Mouse (Mus musculus) liver, adult 2 months (tissue): Measurements from ENCODE around the gene Mfsd5. TPM values are rescaled to one million over a fixed set of nuclear protein-coding genes. Genes with fewer than 3 reads are reported as not detected.

Experiments
- DNase-seq: peaks from one replicate; pipeline ENCODE4 v3.0.0-alpha.2; 2011; ENCODE audit warnings: low read depth, low spot score; ENCODE audit errors: extremely low read depth
- H3K27ac ChIP-seq: fragments of 200-500 bp; replicated peaks from 2 replicates; pipeline ENCODE4 v1.5.1; 2012; ENCODE audit warnings: low read depth, mild to moderate bottlenecking, control low read depth, inconsistent platforms, low read length; ENCODE audit not compliant: insufficient read depth
- H3K27me3 ChIP-seq: fragments of 200-500 bp; 2 replicates; pipeline ENCODE4 v1.6.1; 2012; ENCODE audit warnings: mild to moderate bottlenecking, moderate library complexity, low read length, inconsistent platforms; ENCODE audit not compliant: control insufficient read depth, insufficient read depth
- H3K36me3 ChIP-seq: fragments of 200-500 bp; 2 replicates; pipeline ENCODE4 v1.6.1; 2012; ENCODE audit warnings: low read length, inconsistent platforms; ENCODE audit not compliant: control insufficient read depth, insufficient read depth
- H3K4me1 ChIP-seq: fragments of 200-500 bp; 2 replicates; pipeline ENCODE4 v1.6.1; 2011; ENCODE audit warnings: low read length; ENCODE audit not compliant: control insufficient read depth, insufficient read depth
- H3K4me3 ChIP-seq: fragments of 200-500 bp; 2 replicates; pipeline ENCODE4 v1.5.1; 2011; ENCODE audit warnings: low read depth, mild to moderate bottlenecking, control low read depth, low read length, moderate library complexity; ENCODE audit not compliant: insufficient read depth
- H3K79me2 ChIP-seq: fragments of 200-500 bp; 2 replicates; pipeline ENCODE4 v1.6.1; 2012; ENCODE audit warnings: inconsistent platforms, mild to moderate bottlenecking, low read length, moderate library complexity; ENCODE audit not compliant: control insufficient read depth, insufficient read depth
- H3K9ac ChIP-seq: fragments of 200-500 bp; 2 replicates; pipeline ENCODE4 v1.6.1; 2012; ENCODE audit warnings: low read depth, mild to moderate bottlenecking, control low read depth, inconsistent platforms, low read length
- CTCF ChIP-seq: fragments of 200-500 bp; IDR thresholded peaks from 2 replicates; pipeline ENCODE4 v1.5.1; 2011; ENCODE audit warnings: low read depth, low read length, control low read depth
- POLR2A ChIP-seq: fragments of 200-500 bp; IDR thresholded peaks from 2 replicates; pipeline ENCODE4 v1.6.1; 2011; ENCODE audit warnings: low read length, control low read depth; ENCODE audit not compliant: insufficient read depth; ENCODE audit errors: extremely low read depth
- WGBS: fragments of 180-500 bp; shearing (Covaris S2); methylation state at CpG from one replicate; pipeline ENCODE4 v1.1.7; 2018; 5-methylcytosine and 5-hydroxymethylcytosine counted together
- polyA plus RNA-seq: library from polyadenylated mRNA; depleted of rRNA; stranded (reverse); fragments of >200 nt; gene quantifications from 2 replicates; pipeline ENCODE4 v1.2.3, GENCODE M21; 2012
- total RNA-seq: library from RNA; depleted of rRNA; stranded (reverse); fragments of >200 nt; gene quantifications from 2 replicates; pipeline ENCODE4 v1.2.3, GENCODE M21; 2014

The Mfsd5 gene
- total and polyA plus RNA-seq, 2 experiments = 8.5 to 51.4 TPM

- peak overlapping the region; percentile 35 for H3K27ac ChIP-seq
- peaks cover 4% of the 10 kb centered on the region; the same call in 1 of the 2 replicates for H3K4me1 ChIP-seq
- no peaks in the 10 kb centered on the region for H3K36me3 ChIP-seq
- TF ChIP-seq CTCF = no peak
- TF ChIP-seq POLR2A = no peak
- H3K27me3 ChIP-seq = no peaks in the 10 kb centered on the region
- no peak for DNase-seq
- WGBS = 31% methylated on average over 13 of the region's 13 CpGs
- H3K79me2 ChIP-seq = no peaks in the 10 kb centered on the region
- peak overlapping the region; percentile 5; the same call in 1 of the 2 replicates for H3K4me3 ChIP-seq
- H3K9ac ChIP-seq = 0 out of 2 replicates have a peak overlapping the region, but pooled peaks have one; percentile 8
Observed at GRCm38 (mm10) chr15:102249251-102249691, 30.0 kb upstream of the Mfsd5 start.

- Histone ChIP-seq H3K4me1 (peaks cover 4% of the 10 kb centered on the region; the same call in 1 of the 2 replicates), H3K4me3 (no peak overlapping the region), H3K79me2 (no peaks in the 10 kb centered on the region), H3K36me3 (no peaks in the 10 kb centered on the region), H3K9ac (no peak overlapping the region), H3K27ac (0 out of 2 replicates have a peak overlapping the region, but pooled peaks have one; percentile 13), H3K27me3 (no peaks in the 10 kb centered on the region)
- 68% methylated on average over 9 of the region's 9 CpGs for WGBS
- DNase-seq = no peak
- TF ChIP-seq POLR2A = no peak
Observed at GRCm38 (mm10) chr15:102249967-102250366, 29.3 kb upstream of the Mfsd5 start.

- Histone ChIP-seq H3K4me1 (peaks cover 2% of the 10 kb centered on the region; the same call in 1 of the 2 replicates), H3K36me3 (no peaks in the 10 kb centered on the region), H3K27me3 (no peaks in the 10 kb centered on the region), H3K27ac (no peak overlapping the region), H3K79me2 (no peaks in the 10 kb centered on the region), H3K4me3 (no peak overlapping the region), H3K9ac (no peak overlapping the region)
- WGBS = 86% methylated on average over 5 of the region's 5 CpGs
- TF ChIP-seq CTCF (no peak), POLR2A (no peak)
- DNase-seq = no peak
Observed at GRCm38 (mm10) chr15:102250521-102250920, 28.7 kb upstream of the Mfsd5 start.

GRCm38 (mm10) chr15:102255547-102256255 lies 23.6 kb upstream of the Mfsd5 start:
- no peaks in the 10 kb centered on the region for H3K4me1 ChIP-seq
- H3K27ac ChIP-seq = no peak overlapping the region
- H3K27me3 ChIP-seq = 0 out of 2 replicates have a peak, but pooled peaks cover 3% of the 10 kb centered on the region
- H3K9ac ChIP-seq = no peak overlapping the region
- no peak overlapping the region for H3K4me3 ChIP-seq
- DNase-seq = no peak
- H3K79me2 ChIP-seq = no peaks in the 10 kb centered on the region
- 60% methylated on average over 14 of the region's 14 CpGs for WGBS
- TF ChIP-seq CTCF (no peak), POLR2A (no peak)
- no peaks in the 10 kb centered on the region for H3K36me3 ChIP-seq

- peak overlapping the region; percentile 69 for H3K4me3 ChIP-seq
- peak overlapping the region; percentile 81 for H3K9ac ChIP-seq
- 0 out of 2 replicates have a peak overlapping the region, but pooled peaks have one; percentile 12 for H3K27ac ChIP-seq
- WGBS = 19% methylated on average over 22 of the region's 22 CpGs
- no peaks in the 10 kb centered on the region for H3K4me1 ChIP-seq
- H3K36me3 ChIP-seq = no peaks in the 10 kb centered on the region
- DNase-seq = no peak
- 0 out of 2 replicates have a peak, but pooled peaks cover 3% of the 10 kb centered on the region for H3K27me3 ChIP-seq
- no peaks in the 10 kb centered on the region for H3K79me2 ChIP-seq
- no peak for TF ChIP-seq POLR2A
- TF ChIP-seq CTCF = no peak
Observed at GRCm38 (mm10) chr15:102256431-102257201, 22.6 kb upstream of the Mfsd5 start.
